Mouse (Mus musculus) heart, embryonic 11.5 days (tissue): Measurements from ENCODE around the gene Lipe. TPM values are rescaled to one million over a fixed set of nuclear protein-coding genes. Genes with fewer than 3 reads are reported as not detected.

Source experiments
- ATAC-seq: fragments of 200-750 bp; cut with Nextera tagmentation; replicated peaks from 2 replicates; pipeline ENCODE4 v1.8.0; 2017; ENCODE audit warnings: moderate library complexity; ENCODE audit not compliant: insufficient number of reproducible peaks, low FRiP score, low TSS enrichment
- H3K27ac ChIP-seq: fragments of 300-500 bp; sonication (generic); 2 replicates; pipeline ENCODE4 v1.5.1; 2014; ENCODE audit warnings: mild to moderate bottlenecking, low read depth, low read length
- H3K27me3 ChIP-seq: fragments of 300-500 bp; sonication (generic); 2 replicates; pipeline ENCODE4 v1.6.1; 2014; ENCODE audit warnings: mild to moderate bottlenecking, low read length, mixed read lengths; ENCODE audit not compliant: control insufficient read depth, insufficient read depth
- H3K36me3 ChIP-seq: fragments of 300-500 bp; sonication (generic); 2 replicates; pipeline ENCODE4 v1.6.1; 2014; ENCODE audit warnings: mild to moderate bottlenecking, low read length, moderate library complexity, mixed read lengths; ENCODE audit not compliant: control insufficient read depth, insufficient read depth
- H3K4me1 ChIP-seq: fragments of 300-500 bp; sonication (generic); 2 replicates; pipeline ENCODE4 v1.6.1; 2014; ENCODE audit warnings: low read length; ENCODE audit not compliant: control insufficient read depth, insufficient read depth
- H3K4me2 ChIP-seq: fragments of 300-500 bp; sonication (generic); 2 replicates; pipeline ENCODE4 v1.6.1; 2014; ENCODE audit warnings: mild to moderate bottlenecking, moderate library complexity
- H3K4me3 ChIP-seq: fragments of 300-500 bp; sonication (generic); 2 replicates; pipeline ENCODE4 v1.5.1; 2014; ENCODE audit warnings: low read depth, low read length
- H3K9ac ChIP-seq: fragments of 300-500 bp; sonication (generic); 2 replicates; pipeline ENCODE4 v1.6.1; 2014; ENCODE audit warnings: mild to moderate bottlenecking, low read depth, low read length, moderate library complexity
- H3K9me3 ChIP-seq: fragments of 300-500 bp; sonication (generic); replicated peaks from 2 replicates; pipeline ENCODE4 v1.6.1; 2016; ENCODE audit warnings: low read length; ENCODE audit not compliant: control insufficient read depth
- WGBS: fragments of 180-500 bp; shearing (Covaris S2); extraction: QIAGEN DNeasy Blood & Tissue Kit; methylation state at CpG from one replicate; pipeline ENCODE4 v1.1.7; 2014; ENCODE audit not compliant: insufficient replicate concordance; 5-methylcytosine and 5-hydroxymethylcytosine counted together
- polyA plus RNA-seq: library from polyadenylated mRNA; unstranded; fragments of >200 nt; fragmentation: Nextera tagmentation; extraction: Ambion mirVana; gene quantifications from 2 replicates; pipeline ENCODE4 v1.2.1, GENCODE M21; 2014

The Lipe gene
- 1.6 and 2.1 TPM in 2 replicates for polyA plus RNA-seq

DNA sequence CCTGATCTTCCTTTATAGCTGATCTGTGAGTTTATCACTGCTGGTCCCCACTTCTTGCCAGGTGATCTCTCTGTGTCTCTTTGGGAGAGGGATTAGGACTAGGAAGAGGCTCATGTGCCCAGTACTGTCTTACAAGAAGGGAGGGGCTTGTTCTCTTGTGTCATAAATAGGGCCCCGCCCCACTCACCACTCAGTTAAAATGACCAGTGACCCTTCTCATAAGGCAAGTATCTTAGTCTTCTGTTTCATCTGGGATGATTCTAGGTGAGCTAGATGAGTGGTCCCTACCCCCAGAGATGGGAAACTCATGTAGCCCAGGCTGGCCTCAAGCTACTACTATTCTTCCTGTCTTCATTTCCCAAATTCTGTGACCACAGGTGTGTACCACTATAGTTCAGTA, at the start of gene Lipe:
Gene Lipe, minus strand, starts transcription at position 101 of the 400 bp plus-strand sequence.
- no peak within 1 kb of the TSS for H3K9ac ChIP-seq
- H3K4me1 ChIP-seq = peaks cover 10% of the 10 kb centered on the region
- 90% methylated on average over 1 of the region's 1 CpGs for WGBS
- H3K4me3 ChIP-seq = no peak within 1 kb of the TSS
- H3K27ac ChIP-seq = no peak within 1 kb of the TSS
- H3K36me3 ChIP-seq = no peaks in the 10 kb centered on the region
- no peak within 1 kb of the TSS for H3K4me2 ChIP-seq
- H3K27me3 ChIP-seq = peaks cover 3% of the 10 kb centered on the region; the same call in 1 of the 2 replicates
- no peaks in the 10 kb centered on the region for H3K9me3 ChIP-seq
- ATAC-seq = no peak

DNA sequence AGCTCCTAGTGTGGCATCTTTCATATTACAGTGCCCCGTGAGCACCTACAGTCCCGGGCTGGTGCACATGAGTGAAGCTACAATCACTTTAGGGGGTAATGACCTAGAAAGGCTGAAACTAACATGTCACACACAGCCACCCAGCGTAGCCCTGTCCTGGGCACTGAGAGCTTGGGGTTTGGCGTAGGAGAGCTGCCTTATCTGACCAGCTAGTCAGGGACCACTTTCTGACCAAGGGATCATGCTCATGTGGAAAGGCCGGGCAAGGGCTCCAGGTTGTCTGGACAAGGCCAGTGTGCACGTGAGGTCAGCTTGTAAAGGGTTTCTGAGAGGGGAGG, 42.3 kb upstream of the Lipe start:
- WGBS = 74% methylated on average over 6 of the region's 6 CpGs
- no peak for ATAC-seq
- no peak overlapping the region for H3K4me3 ChIP-seq

DNA sequence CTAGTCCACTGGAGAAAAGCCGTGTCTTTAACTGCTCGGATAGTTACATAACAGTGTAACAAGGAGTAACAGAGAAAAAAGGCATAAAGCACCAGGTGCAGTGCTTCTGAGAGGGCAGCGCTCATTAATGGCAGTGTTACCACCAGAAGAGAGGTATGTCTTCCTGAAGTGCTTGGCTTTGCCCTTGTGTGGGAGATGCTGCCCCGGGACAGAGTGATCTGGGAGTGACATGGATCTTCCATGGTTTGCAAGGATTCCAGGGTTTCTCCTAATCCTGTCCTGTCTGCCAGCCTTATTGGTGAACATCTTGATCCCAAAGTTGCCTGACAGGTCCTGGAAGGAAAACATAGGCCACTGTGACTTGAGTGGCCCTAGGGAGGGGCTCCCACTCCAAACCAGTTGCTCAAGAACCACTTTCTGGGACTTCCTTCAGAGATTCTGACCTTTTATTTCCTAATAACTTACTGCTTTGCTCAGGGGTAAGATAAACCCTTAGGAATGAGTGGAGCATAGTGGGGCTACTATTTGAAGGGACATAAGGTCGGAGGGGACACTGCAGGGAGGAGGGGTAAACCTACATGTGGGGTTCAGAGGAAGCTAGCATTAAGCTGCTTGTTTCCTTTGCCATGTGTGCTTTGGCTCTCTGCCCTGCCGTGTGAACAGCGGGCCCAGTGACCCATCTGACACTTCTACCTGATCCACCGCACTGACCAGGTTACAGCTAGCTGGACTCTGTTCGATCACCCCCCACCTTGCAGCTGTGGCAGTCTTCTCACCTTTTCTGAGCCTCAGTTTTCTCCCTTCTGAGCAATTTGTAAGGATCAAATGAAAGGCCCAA, 41.7 kb upstream of the Lipe start:
- H3K4me2 ChIP-seq = no peak overlapping the region
- H3K27ac ChIP-seq = no peak overlapping the region
- H3K36me3 ChIP-seq = no peaks in the 10 kb centered on the region
- H3K4me1 ChIP-seq = no peaks in the 10 kb centered on the region
- H3K4me3 ChIP-seq = no peak overlapping the region
- no peak overlapping the region for H3K9ac ChIP-seq
- no peak for ATAC-seq
- H3K27me3 ChIP-seq = no peaks in the 10 kb centered on the region
- 72% methylated on average over 9 of the region's 9 CpGs for WGBS
- no peaks in the 10 kb centered on the region for H3K9me3 ChIP-seq

More for the DNA sequence above, 42.3 kb upstream of the Lipe start:
- Histone ChIP-seq H3K9ac (no peak overlapping the region), H3K4me1 (no peaks in the 10 kb centered on the region), H3K27ac (no peak overlapping the region), H3K27me3 (no peaks in the 10 kb centered on the region), H3K9me3 (no peaks in the 10 kb centered on the region), H3K4me2 (no peak overlapping the region), H3K36me3 (no peaks in the 10 kb centered on the region)

DNA sequence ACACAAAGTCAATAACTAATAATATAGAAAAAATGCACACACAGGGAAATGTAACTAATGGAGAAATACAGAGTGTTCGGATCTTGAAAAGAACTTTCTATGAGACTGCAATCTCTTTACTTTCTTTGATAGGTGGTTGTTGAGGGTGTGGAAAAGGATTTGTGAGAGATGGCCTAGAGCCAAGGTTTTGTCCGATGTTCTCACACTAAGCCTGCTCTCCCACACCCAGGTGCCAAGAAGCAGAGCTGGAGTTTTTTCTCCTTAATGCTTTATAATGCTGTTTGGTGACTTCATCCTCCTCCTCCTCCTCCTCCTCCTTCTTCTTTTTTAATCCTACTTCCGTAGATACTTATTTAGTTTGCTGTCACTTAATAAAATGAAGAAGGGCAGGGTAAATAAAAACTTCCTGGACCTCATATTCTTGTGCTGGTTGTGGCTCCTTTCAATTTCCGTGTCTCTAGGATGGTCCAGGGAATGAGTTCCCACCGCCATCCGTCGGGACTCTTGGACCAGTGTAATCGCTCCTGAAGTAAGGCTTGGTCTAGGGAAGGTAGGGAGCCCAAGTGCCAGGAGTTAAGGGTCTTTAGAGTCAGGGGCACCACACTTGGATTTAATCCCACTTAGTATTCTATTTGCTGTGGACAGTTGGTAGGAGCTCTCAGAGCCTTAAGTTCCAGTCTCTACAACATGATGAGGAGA, 40.8 kb upstream of the Lipe start:
- no peaks in the 10 kb centered on the region for H3K9me3 ChIP-seq
- 78% methylated on average over 8 of the region's 8 CpGs for WGBS
- no peak overlapping the region for H3K9ac ChIP-seq
- H3K36me3 ChIP-seq = no peaks in the 10 kb centered on the region
- H3K27me3 ChIP-seq = no peaks in the 10 kb centered on the region
- no peak overlapping the region for H3K27ac ChIP-seq
- no peaks in the 10 kb centered on the region for H3K4me1 ChIP-seq
- no peak overlapping the region for H3K4me2 ChIP-seq
- H3K4me3 ChIP-seq = no peak overlapping the region
- ATAC-seq = no peak

DNA sequence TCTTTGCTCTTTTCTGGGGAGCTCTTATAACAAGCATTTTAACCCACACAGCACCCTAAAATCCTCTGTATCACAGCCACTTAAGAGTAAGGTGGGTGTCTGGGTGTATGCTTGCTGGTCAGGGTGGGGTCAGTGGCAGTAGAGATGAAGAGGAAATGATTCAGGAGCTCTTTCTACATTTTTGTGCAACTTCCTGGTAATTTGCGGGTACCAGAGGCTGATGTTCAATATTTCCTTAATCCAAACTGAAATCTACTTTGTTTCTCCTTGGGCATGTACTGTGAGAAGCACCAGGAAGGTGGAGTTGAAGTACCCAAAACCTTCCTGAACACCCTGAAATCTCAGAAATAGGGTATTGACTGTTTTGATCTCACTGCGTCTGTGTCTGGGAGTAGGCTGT, 38.2 kb upstream of the Lipe start:
- no peak overlapping the region for H3K4me3 ChIP-seq
- no peak overlapping the region for H3K27ac ChIP-seq
- WGBS = 86% methylated on average over 2 of the region's 2 CpGs

DNA sequence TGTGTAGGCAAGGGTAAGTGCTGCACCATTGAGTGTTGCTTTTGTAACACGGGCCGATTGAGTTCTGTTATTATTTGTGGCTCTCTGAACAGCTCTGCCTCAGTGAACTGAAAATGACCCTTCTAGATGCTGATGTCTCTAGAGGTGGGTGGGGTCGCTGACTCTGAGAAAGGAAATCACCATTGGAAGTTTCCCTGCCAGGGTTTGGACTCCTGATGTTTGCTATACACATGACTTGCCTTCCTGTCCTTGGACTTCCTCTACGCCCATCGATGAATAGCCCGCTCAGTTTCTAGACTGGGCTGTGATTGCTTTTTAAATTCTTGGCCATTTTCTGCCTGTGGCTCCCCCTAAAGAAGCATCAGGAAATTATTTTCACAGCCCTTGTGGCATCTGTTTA, 37.7 kb upstream of the Lipe start:
- Histone ChIP-seq H3K4me3 (no peak overlapping the region), H3K27me3 (no peaks in the 10 kb centered on the region), H3K4me1 (no peaks in the 10 kb centered on the region), H3K36me3 (no peaks in the 10 kb centered on the region), H3K9ac (no peak overlapping the region), H3K9me3 (no peaks in the 10 kb centered on the region), H3K4me2 (no peak overlapping the region), H3K27ac (no peak overlapping the region)
- WGBS = 80% methylated on average over 6 of the region's 6 CpGs
- ATAC-seq = no peak

More for the DNA sequence above, 38.2 kb upstream of the Lipe start:
- no peak overlapping the region for H3K4me2 ChIP-seq
- no peaks in the 10 kb centered on the region for H3K27me3 ChIP-seq
- H3K36me3 ChIP-seq = no peaks in the 10 kb centered on the region
- no peaks in the 10 kb centered on the region for H3K9me3 ChIP-seq
- no peaks in the 10 kb centered on the region for H3K4me1 ChIP-seq
- no peak for ATAC-seq
- no peak overlapping the region for H3K9ac ChIP-seq

DNA sequence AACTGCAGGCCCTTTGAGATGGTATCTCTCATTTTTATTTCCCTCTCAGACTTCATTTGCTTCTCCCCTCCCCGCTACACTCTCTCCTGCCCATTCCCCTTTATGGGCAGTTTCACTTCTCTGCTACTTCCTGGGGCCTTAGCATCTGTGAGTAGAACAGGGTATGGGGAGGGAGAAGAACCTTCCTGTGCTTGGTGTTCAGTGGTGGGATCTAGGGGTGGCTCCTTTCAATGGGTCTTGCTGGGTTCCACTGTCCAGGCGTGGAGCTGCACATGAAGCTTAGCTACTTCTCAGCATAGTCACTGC, 37.0 kb upstream of the Lipe start:
- Histone ChIP-seq H3K27ac (no peak overlapping the region), H3K9ac (no peak overlapping the region)

DNA sequence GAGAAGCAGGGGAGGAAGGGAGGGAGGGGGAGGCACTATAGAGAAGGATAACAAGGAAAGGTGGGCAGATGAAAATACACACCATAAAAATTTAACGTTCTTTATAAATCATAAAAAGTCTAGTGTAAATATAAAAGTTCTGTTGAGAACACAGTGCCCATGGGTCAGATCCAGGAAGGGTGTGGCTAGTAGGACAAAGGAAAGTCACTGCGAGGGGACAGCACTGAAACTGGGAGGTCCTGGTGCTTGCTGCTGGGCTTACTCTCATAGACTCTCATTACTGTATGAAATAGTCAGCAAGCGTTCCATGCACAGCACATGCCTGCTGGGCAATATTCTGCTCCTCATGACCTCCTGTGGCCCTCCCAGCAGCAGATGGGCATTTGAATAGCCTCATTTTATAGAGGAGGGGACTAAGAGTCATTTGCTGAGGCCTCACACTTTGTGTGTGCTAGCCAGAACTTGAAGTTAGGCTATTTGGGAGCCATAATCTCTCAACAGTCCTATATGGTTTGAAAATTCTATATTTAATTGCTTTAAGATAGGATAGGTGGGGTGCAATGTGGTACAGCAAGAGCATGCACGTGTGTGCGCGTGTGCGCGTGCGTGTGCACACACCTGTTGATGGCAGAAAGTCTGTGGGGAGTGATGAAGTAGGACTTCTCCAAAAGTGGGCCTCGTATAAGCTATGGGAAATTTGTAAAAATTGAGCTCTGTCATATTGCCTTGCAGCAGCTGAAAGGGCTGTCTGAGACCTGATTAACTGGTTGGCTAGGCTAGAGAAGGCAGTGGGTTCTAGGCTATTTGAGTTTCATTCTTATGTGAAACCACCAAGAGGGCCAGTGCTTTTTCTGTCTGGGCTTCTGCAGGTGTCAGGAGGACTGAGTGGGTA, 36.4 kb upstream of the Lipe start:
- Histone ChIP-seq H3K9ac (no peak overlapping the region), H3K36me3 (no peaks in the 10 kb centered on the region), H3K27ac (no peak overlapping the region), H3K9me3 (no peaks in the 10 kb centered on the region), H3K4me2 (no peak overlapping the region), H3K4me3 (no peak overlapping the region), H3K4me1 (no peaks in the 10 kb centered on the region), H3K27me3 (no peaks in the 10 kb centered on the region)
- ATAC-seq = no peak
- 83% methylated on average over 10 of the region's 10 CpGs for WGBS

More for the DNA sequence above, 37.0 kb upstream of the Lipe start:
- Histone ChIP-seq H3K36me3 (no peaks in the 10 kb centered on the region), H3K9me3 (no peaks in the 10 kb centered on the region), H3K27me3 (no peaks in the 10 kb centered on the region), H3K4me3 (no peak overlapping the region), H3K4me1 (no peaks in the 10 kb centered on the region), H3K4me2 (no peak overlapping the region)
- ATAC-seq = no peak
- WGBS = 79% methylated on average over 2 of the region's 2 CpGs
